Mouse (Mus musculus): ENCODE measurements around the gene Copz2.

DNA sequence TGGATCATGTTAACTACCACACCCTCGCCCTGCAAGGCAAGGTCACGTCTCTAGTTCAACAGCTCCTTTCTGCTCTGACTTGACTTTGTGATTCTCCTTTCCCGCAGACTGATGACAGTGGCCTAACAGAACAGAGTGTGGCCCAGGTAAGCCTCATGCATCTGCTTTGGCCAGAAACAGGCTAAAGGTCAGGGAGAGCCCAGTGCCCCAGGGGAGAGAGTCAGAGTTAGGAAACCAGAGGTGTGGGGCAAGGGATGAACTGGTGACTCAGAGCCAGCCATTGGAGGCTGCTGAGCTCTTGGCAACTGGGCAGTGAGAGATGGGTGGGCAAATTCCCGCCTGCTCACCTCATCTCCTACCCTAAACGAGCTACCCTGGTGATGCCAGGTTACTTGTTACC, 7.8 kb downstream of the Copz2 start:
- TF ChIP-seq POLR2A (IDR thresholded peaks at IDR 0.05; ENCODE audit: insufficient read depth, low read depth, low read length) (no peak), CTCF (IDR thresholded peaks at IDR 0.05; ENCODE audit: insufficient read depth, low read depth, low read length) (no peak)

All from olfactory bulb, adult 2 months (tissue).